ENCODE assay signal across 8 mouse cellular contexts in the genomic region with DNA sequence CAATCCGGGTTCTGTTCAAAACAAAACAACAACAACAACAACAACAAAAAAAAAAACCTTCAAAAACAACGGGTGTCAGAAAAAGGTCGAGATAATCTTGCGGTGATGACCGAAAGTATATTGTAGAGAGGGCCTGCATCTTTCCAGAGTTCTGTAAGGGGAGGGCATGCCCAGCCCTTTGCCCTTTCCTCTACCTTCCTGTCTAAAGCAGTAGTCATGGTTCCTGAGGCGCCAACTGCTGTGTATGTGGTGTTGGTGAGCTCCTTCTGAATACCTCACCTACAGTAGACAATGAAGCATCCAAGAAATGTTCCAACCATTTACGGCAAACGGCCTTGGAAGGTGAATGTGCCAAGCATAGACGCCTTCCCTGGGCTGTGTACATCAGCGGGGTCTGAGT. TPM values are rescaled to one million over a fixed set of nuclear protein-coding genes. Genes with fewer than 3 reads are reported as not detected.
DNase-seq lines count a peak whose midpoint lies in the region; ATAC-seq and TF ChIP-seq lines count a peak whose summit lies in the region.

No protein-coding gene starts in this region.

- peak; percentile 7; the same call in 1 of the 2 replicates for ATAC-seq in megakaryocyte, adult 5-6 weeks (ENCODE audit: poor library complexity, severe bottlenecking)

- intact Hi-C loops in left cerebral cortex, postnatal 25 days (cut with DNase I), result no loop called here

- H3K9me3 ChIP-seq in heart, embryonic 10.5 days, result no peaks in the 10 kb centered on the region
- peaks cover 22% of the 10 kb centered on the region for H3K9me3 ChIP-seq in E14TG2a.4 (ENCODE audit: low read length)
- no peaks in the 10 kb centered on the region for H3K9me3 ChIP-seq in hindbrain, embryonic 10.5 days

- no peak for TF ChIP-seq CTCF in E14TG2a.4 (conservative IDR thresholded peaks at IDR 0.05; ENCODE audit: low read length)

- DNase-seq in heart, embryonic 10.5 days (ENCODE audit: low spot score), result no peak
- DNase-seq in heart, adult 8-10 months (ENCODE audit: low spot score), result no peak
- DNase-seq in hindbrain, embryonic 10.5 days (ENCODE audit: low spot score), result no peak
- no peak for DNase-seq in layer of hippocampus, postnatal 36 days
- no peak for DNase-seq in gastrocnemius, postnatal 4 days (ENCODE audit: low spot score in 2 of 2)
- DNase-seq in left cerebral cortex, postnatal 25 days (ENCODE audit: low spot score in 2 of 2), result no peak

- H3K4me3 ChIP-seq in heart, embryonic 10.5 days, result peak overlapping the region; percentile 83
- peak overlapping the region; percentile 95 for H3K4me3 ChIP-seq in E14TG2a.4 (replicated peaks; ENCODE audit: low read length)
- H3K4me3 ChIP-seq in hindbrain, embryonic 10.5 days, result peak overlapping the region; percentile 91

- 38% methylated on average over 10 of the region's 10 CpGs for WGBS in heart, embryonic 10.5 days
- 41% methylated on average over 10 of the region's 10 CpGs for WGBS in hindbrain, embryonic 10.5 days

- H3K4me1 ChIP-seq in heart, embryonic 10.5 days, result peaks cover 11% of the 10 kb centered on the region
- H3K4me1 ChIP-seq in E14TG2a.4 (replicated peaks; ENCODE audit: low read depth, low read length), result peaks cover 50% of the 10 kb centered on the region
- peaks cover 27% of the 10 kb centered on the region for H3K4me1 ChIP-seq in hindbrain, embryonic 10.5 days (replicated peaks)

- H3K27ac ChIP-seq in heart, embryonic 10.5 days, result peak overlapping the region; percentile 92
- H3K27ac ChIP-seq in hindbrain, embryonic 10.5 days, result peak overlapping the region; percentile 96

- no peaks in the 10 kb centered on the region for H3K36me3 ChIP-seq in heart, embryonic 10.5 days
- no peaks in the 10 kb centered on the region for H3K36me3 ChIP-seq in E14TG2a.4 (ENCODE audit: insufficient read depth, low read length)
- H3K36me3 ChIP-seq in hindbrain, embryonic 10.5 days, result peaks cover 10% of the 10 kb centered on the region; the same call in 1 of the 2 replicates

- no peaks in the 10 kb centered on the region for H3K27me3 ChIP-seq in heart, embryonic 10.5 days (ENCODE audit: insufficient read depth, poor library complexity, severe bottlenecking)
- peaks cover 35% of the 10 kb centered on the region for H3K27me3 ChIP-seq in E14TG2a.4 (ENCODE audit: insufficient read depth, low read length)
- H3K27me3 ChIP-seq in hindbrain, embryonic 10.5 days (ENCODE audit: insufficient read depth, poor library complexity, severe bottlenecking), result no peaks in the 10 kb centered on the region; the same call in 1 of the 2 replicates

RNA-seq across cellular contexts. Expression of gene Panx1, which starts 0.5 kb away (rescaled TPM):
- polyA plus RNA-seq in heart, embryonic 10.5 days (2016; fragmentation: Nextera tagmentation; extraction: Ambion mirVana), result 26.9 and 43.7 TPM in 2 replicates
- 1 to 10 TPM; 4.3 to 5.7 (median 4.4) TPM for total RNA-seq in heart, adult 8-10 months (2022)
- 81.5 and 99.5 TPM in 2 replicates for polyA plus RNA-seq in hindbrain, embryonic 10.5 days (2016; fragmentation: Nextera tagmentation; extraction: Ambion mirVana)
- total RNA-seq in megakaryocyte, adult 5-6 weeks (2015), result 13.9 and 15.1 TPM in 2 replicates
- 10.2 and 11.5 TPM in 2 replicates for total RNA-seq in megakaryocyte, adult 5-6 weeks (2017)
- total RNA-seq in layer of hippocampus, postnatal 36 days (2021), result 10 to 100 TPM; 26.8 to 27.5 TPM
- 10 to 100 TPM; 37.5 to 42.5 TPM for total RNA-seq in gastrocnemius, postnatal 4 days (2021)
- total RNA-seq in left cerebral cortex, postnatal 25 days (2021), result 10 to 100 TPM; 37.7 to 38.8 TPM
